Mouse (Mus musculus) embryonic facial prominence, embryonic 11.5 days (tissue): ENCODE measurements at regions not wholly inside any gene's neighbourhood (a gene's known extent, or its start where the extent isn't known, plus 50 kb on each side); places are given as distances from the start of the nearest gene placed in this dataset.

Source experiments
- ATAC-seq: fragments of 200-750 bp; cut with Nextera tagmentation; replicated peaks from 2 replicates; pipeline ENCODE4 v1.8.0; 2017; ENCODE audit warnings: low read depth; ENCODE audit not compliant: insufficient number of reproducible peaks, low FRiP score, low TSS enrichment
- DNase-seq: peaks from one replicate; pipeline ENCODE4 v3.0.0-alpha.2; 2015; ENCODE audit warnings: low spot score
- H3K27ac ChIP-seq: fragments of 300-500 bp; sonication (generic); replicated peaks from 2 replicates; pipeline ENCODE4 v1.5.1; 2014; ENCODE audit warnings: mild to moderate bottlenecking, low read depth, low read length, control low read depth
- H3K27me3 ChIP-seq: fragments of 300-500 bp; sonication (generic); 2 replicates; pipeline ENCODE4 v1.6.1; 2014; ENCODE audit warnings: mild to moderate bottlenecking, low read length, moderate library complexity, mixed read lengths; ENCODE audit not compliant: control insufficient read depth, insufficient read depth
- H3K36me3 ChIP-seq: fragments of 300-500 bp; sonication (generic); replicated peaks from 2 replicates; pipeline ENCODE4 v1.6.1; 2014; ENCODE audit warnings: low read depth, mild to moderate bottlenecking, low read length, moderate library complexity, mixed read lengths; ENCODE audit not compliant: control insufficient read depth, insufficient read depth
- H3K4me1 ChIP-seq: fragments of 300-500 bp; sonication (generic); 2 replicates; pipeline ENCODE4 v1.6.1; 2014; ENCODE audit warnings: low read length, mixed read lengths; ENCODE audit not compliant: control insufficient read depth, insufficient read depth
- H3K4me2 ChIP-seq: fragments of 300-500 bp; sonication (generic); 2 replicates; pipeline ENCODE4 v1.6.1; 2014; ENCODE audit warnings: low read depth, mild to moderate bottlenecking, control low read depth, low read length, moderate library complexity
- H3K4me3 ChIP-seq: fragments of 300-500 bp; sonication (generic); 2 replicates; pipeline ENCODE4 v1.5.1; 2014; ENCODE audit warnings: low read depth, low read length, control low read depth
- H3K9ac ChIP-seq: fragments of 300-500 bp; sonication (generic); replicated peaks from 2 replicates; pipeline ENCODE4 v1.6.1; 2014; ENCODE audit warnings: mild to moderate bottlenecking, control low read depth, low read length
- H3K9me3 ChIP-seq: fragments of 300-500 bp; sonication (generic); replicated peaks from 2 replicates; pipeline ENCODE4 v1.6.1; 2016; ENCODE audit warnings: mild to moderate bottlenecking, low read length, inconsistent platforms, mixed read lengths; ENCODE audit not compliant: control insufficient read depth
- WGBS: fragments of 180-500 bp; shearing (Covaris S2); extraction: QIAGEN DNeasy Blood & Tissue Kit; methylation state at CpG from one replicate; pipeline ENCODE4 v1.1.7; 2014; 5-methylcytosine and 5-hydroxymethylcytosine counted together

GRCm38 (mm10) chr3:18295921-18296320 is 347.7 kb downstream of the Cypt12 start:
- Histone ChIP-seq H3K9me3 (no peaks in the 10 kb centered on the region), H3K27me3 (no peaks in the 10 kb centered on the region), H3K36me3 (no peaks in the 10 kb centered on the region), H3K4me1 (no peaks in the 10 kb centered on the region), H3K9ac (no peak overlapping the region), H3K4me3 (no peak overlapping the region), H3K27ac (no peak overlapping the region), H3K4me2 (no peak overlapping the region)
- DNase-seq (no peak), ATAC-seq (no peak)
- WGBS, result 91% methylated on average over 4 of the region's 4 CpGs

GRCm38 (mm10) chr3:18298699-18299098 is 350.5 kb downstream of the Cypt12 start:
- H3K9ac ChIP-seq, result no peak overlapping the region
- H3K4me2 ChIP-seq, result no peak overlapping the region
- WGBS, result 90% methylated on average over 3 of the region's 3 CpGs
- no peak overlapping the region for H3K4me3 ChIP-seq
- H3K9me3 ChIP-seq, result no peaks in the 10 kb centered on the region
- no peak overlapping the region for H3K27ac ChIP-seq
- no peaks in the 10 kb centered on the region for H3K4me1 ChIP-seq
- ATAC-seq (no peak), DNase-seq (no peak)
- no peaks in the 10 kb centered on the region for H3K27me3 ChIP-seq
- H3K36me3 ChIP-seq, result no peaks in the 10 kb centered on the region

DNA sequence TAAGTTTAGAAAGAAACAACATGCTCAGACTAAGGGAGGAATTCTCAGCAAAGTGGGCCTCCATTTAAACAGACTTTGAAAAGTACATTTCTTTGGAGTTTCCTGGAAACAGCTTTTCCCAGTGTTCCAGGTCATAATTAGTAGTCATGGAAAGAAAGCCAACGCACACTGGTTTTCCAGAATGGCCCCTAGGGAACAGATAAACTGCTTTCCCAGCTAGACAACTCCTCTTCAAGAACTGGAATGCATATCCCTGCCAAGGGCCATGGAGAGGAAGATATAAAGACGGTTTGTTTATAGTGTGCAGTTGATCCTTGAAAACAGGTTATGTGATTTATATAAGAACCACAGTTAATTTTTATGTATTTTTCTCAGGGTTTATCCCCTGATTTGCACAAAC is 351.3 kb downstream of the Cypt12 start:
- H3K36me3 ChIP-seq, result no peaks in the 10 kb centered on the region
- ATAC-seq (no peak), DNase-seq (no peak)
- no peaks in the 10 kb centered on the region for H3K4me1 ChIP-seq
- no peak overlapping the region for H3K4me2 ChIP-seq
- WGBS, result 62% methylated on average over 2 of the region's 2 CpGs
- no peak overlapping the region for H3K27ac ChIP-seq
- H3K27me3 ChIP-seq, result no peaks in the 10 kb centered on the region
- H3K9me3 ChIP-seq, result no peaks in the 10 kb centered on the region
- no peak overlapping the region for H3K9ac ChIP-seq
- no peak overlapping the region for H3K4me3 ChIP-seq

GRCm38 (mm10) chr3:18319433-18319832 is 371.2 kb downstream of the Cypt12 start:
- no peak for DNase-seq
- H3K9me3 ChIP-seq, result no peaks in the 10 kb centered on the region
- WGBS, result 97% methylated on average over 2 of the region's 2 CpGs
- no peak for ATAC-seq
- no peaks in the 10 kb centered on the region for H3K27me3 ChIP-seq
- H3K36me3 ChIP-seq, result no peaks in the 10 kb centered on the region
- no peak overlapping the region for H3K27ac ChIP-seq
- no peak overlapping the region for H3K9ac ChIP-seq
- no peaks in the 10 kb centered on the region for H3K4me1 ChIP-seq
- H3K4me3 ChIP-seq, result no peak overlapping the region
- no peak overlapping the region for H3K4me2 ChIP-seq

- Histone ChIP-seq H3K36me3 (no peaks in the 10 kb centered on the region), H3K27me3 (no peaks in the 10 kb centered on the region), H3K4me3 (no peak overlapping the region), H3K27ac (no peak overlapping the region), H3K4me2 (no peak overlapping the region), H3K9ac (no peak overlapping the region), H3K9me3 (no peaks in the 10 kb centered on the region), H3K4me1 (no peaks in the 10 kb centered on the region)
- ATAC-seq, result no peak
- no peak for DNase-seq
These were observed 385.0 kb downstream of the Cypt12 start for GRCm38 (mm10) chr3:18333182-18333581.

DNA sequence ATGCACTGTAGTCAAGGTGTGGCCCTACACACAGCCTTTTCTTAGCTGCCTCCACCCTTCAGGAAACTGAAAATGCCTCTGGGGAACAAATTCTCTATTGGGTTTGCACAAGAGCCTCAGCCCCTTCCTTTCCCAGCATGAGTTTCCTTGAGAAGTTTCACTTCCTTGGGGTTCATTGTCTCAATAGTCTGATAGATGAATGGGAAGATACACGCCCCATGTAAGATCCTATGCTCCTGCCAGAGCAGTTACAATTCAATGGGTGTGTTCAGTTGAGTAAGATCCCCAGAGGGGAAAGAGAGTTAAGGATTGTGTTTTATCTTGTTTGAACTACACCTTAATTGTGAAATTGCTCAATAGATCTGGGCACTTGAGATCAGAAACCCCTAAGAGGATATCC is 391.0 kb downstream of the Cypt12 start:
- whole genome bisulfite sequencing, result 40% methylated on average over 1 of the region's 1 CpGs
- H3K4me3 ChIP-seq, result no peak overlapping the region
- H3K9me3 ChIP-seq, result no peaks in the 10 kb centered on the region
- no peak for DNase-seq
- H3K27me3 ChIP-seq, result no peaks in the 10 kb centered on the region
- ATAC-seq, result no peak
- H3K4me2 ChIP-seq, result no peak overlapping the region
- H3K27ac ChIP-seq, result no peak overlapping the region
- H3K36me3 ChIP-seq, result no peaks in the 10 kb centered on the region
- H3K4me1 ChIP-seq, result no peaks in the 10 kb centered on the region
- H3K9ac ChIP-seq, result no peak overlapping the region

GRCm38 (mm10) chr3:18341757-18342156 is 393.5 kb downstream of the Cypt12 start:
- Histone ChIP-seq H3K4me2 (no peak overlapping the region), H3K27me3 (no peaks in the 10 kb centered on the region), H3K9ac (no peak overlapping the region), H3K27ac (no peak overlapping the region), H3K9me3 (no peaks in the 10 kb centered on the region), H3K4me3 (no peak overlapping the region), H3K4me1 (no peaks in the 10 kb centered on the region), H3K36me3 (no peaks in the 10 kb centered on the region)
- DNase-seq, result no peak
- 81% methylated on average over 8 of the region's 8 CpGs for WGBS
- ATAC-seq, result no peak

DNA sequence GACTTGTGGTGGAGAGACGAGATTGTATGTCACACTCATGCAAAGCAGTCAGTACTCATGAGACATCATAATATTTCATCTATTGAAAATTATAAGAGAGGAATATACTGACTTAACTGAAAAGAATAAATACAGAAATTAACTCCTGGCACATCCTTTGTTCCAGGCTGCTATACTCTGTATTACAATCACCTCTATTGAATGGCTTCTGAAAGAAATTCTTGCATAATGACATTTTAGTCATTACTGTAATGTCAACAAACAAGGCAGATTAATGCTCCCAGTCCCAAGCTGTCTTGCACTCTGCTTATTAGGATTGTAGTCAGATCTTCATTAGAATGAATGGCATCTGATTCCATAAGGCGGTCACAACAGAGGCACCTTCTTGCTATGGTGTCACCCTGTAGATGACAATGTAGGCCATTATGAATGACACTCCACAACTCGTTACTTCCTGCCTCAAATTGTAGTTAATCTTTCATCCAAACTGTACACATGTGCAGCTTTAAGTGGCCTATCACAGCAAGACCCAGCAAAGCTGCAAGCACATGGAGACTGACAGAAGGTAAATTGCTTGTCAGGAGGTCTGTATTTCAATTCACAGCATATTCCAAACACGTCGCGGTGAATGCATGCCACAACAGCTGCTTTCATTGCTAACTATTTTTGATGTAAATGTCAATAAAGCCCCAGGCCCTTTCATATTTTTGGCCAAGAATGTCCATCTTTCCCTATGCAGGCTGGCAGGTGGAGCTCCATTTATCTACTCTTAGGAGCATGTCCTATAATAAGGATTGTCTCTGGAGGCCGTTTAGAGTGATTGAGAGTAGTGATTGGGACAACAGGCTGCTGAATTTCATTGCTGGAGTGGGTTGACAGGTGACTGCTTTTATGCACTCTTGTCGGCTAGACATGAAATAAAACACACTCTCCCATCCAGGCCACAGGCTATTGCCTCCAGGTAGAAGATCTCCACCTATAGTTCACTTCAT is 430.1 kb downstream of the Cypt12 start:
- H3K9ac ChIP-seq, result no peak overlapping the region
- H3K4me2 ChIP-seq, result no peak overlapping the region
- H3K36me3 ChIP-seq, result no peaks in the 10 kb centered on the region
- ATAC-seq (no peak), DNase-seq (no peak)
- WGBS, result 79% methylated on average over 8 of the region's 8 CpGs
- H3K4me1 ChIP-seq, result no peaks in the 10 kb centered on the region
- H3K9me3 ChIP-seq, result no peaks in the 10 kb centered on the region
- no peak overlapping the region for H3K4me3 ChIP-seq
- H3K27ac ChIP-seq, result no peak overlapping the region
- H3K27me3 ChIP-seq, result no peaks in the 10 kb centered on the region
